Mouse (Mus musculus): ENCODE results near the gene Acot13. TPM values are rescaled to one million over a fixed set of nuclear protein-coding genes. Genes with fewer than 3 reads are reported as not detected.
"Not testable (repeated sequence)": the region's sequence is repeated elsewhere in the genome, so short reads cannot be mapped to it uniquely, and the experiment has no call there.

The Acot13 gene
- polyA plus RNA-seq, 1 experiment from 2014 or later, result 195 TPM

- no peak for ATAC-seq (ENCODE audit: insufficient number of reproducible peaks, low FRiP score)
- H3K36me3 ChIP-seq, result no peaks in the 10 kb centered on the region
- H3K4me1 ChIP-seq (replicated peaks), result no peaks in the 10 kb centered on the region; the same call in 1 of the 2 replicates
Observed at GRCm38 (mm10) chr13:24859115-24859514, 27.8 kb upstream of the Acot13 start.

GRCm38 (mm10) chr13:24852570-24852969 lies 21.2 kb upstream of the Acot13 start:
- H3K27ac ChIP-seq (ENCODE audit: poor library complexity, severe bottlenecking), result no peak overlapping the region
- H3K36me3 ChIP-seq, result no peaks in the 10 kb centered on the region
- no peaks in the 10 kb centered on the region for H3K9me3 ChIP-seq (replicated peaks)
- ATAC-seq (ENCODE audit: insufficient number of reproducible peaks, low FRiP score), result no peak
- no peaks in the 10 kb centered on the region; the same call in 1 of the 2 replicates for H3K4me1 ChIP-seq (replicated peaks)
- no peak overlapping the region for H3K9ac ChIP-seq
- no peaks in the 10 kb centered on the region for H3K27me3 ChIP-seq (replicated peaks)
- no peak overlapping the region for H3K4me2 ChIP-seq
- WGBS, result 58% methylated on average over 3 of the region's 3 CpGs
- no peak overlapping the region for H3K4me3 ChIP-seq

More at GRCm38 (mm10) chr13:24859115-24859514, 27.8 kb upstream of the Acot13 start:
- no peak overlapping the region for H3K4me3 ChIP-seq
- H3K9me3 ChIP-seq (replicated peaks), result no peaks in the 10 kb centered on the region
- H3K27me3 ChIP-seq (replicated peaks), result no peaks in the 10 kb centered on the region
- no peak overlapping the region for H3K27ac ChIP-seq (ENCODE audit: poor library complexity, severe bottlenecking)
- H3K4me2 ChIP-seq, result no peak overlapping the region
- H3K9ac ChIP-seq, result no peak overlapping the region

DNA sequence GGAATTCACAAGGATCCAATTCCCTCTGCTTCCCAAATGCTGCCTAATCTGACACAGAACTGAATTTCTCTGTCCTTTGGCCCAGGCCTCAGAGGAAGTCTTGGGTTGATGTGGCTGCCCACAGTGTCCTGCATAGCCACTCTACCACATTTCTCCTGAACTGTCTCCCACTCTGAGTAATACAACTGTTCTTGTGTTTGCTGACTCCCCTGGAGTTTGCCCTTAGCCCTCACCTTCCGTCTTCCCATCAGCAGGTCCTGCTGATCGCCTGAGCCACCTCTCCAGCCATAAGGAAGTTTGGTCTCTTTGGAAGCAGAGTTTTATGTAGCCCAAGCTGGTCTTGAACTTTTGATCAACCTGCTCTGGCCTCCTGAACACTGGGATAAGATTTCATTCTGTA lies 20.6 kb upstream of the Acot13 start:
- 74% methylated on average over 2 of the region's 2 CpGs for WGBS
- Histone ChIP-seq H3K4me3 (no peak overlapping the region), H3K9me3 (replicated peaks) (no peaks in the 10 kb centered on the region), H3K9ac (no peak overlapping the region), H3K4me1 (replicated peaks) (no peaks in the 10 kb centered on the region), H3K27me3 (replicated peaks) (no peaks in the 10 kb centered on the region), H3K36me3 (no peaks in the 10 kb centered on the region), H3K4me2 (no peak overlapping the region), H3K27ac (ENCODE audit: poor library complexity, severe bottlenecking) (no peak overlapping the region)
- ATAC-seq (ENCODE audit: insufficient number of reproducible peaks, low FRiP score), result no peak

DNA sequence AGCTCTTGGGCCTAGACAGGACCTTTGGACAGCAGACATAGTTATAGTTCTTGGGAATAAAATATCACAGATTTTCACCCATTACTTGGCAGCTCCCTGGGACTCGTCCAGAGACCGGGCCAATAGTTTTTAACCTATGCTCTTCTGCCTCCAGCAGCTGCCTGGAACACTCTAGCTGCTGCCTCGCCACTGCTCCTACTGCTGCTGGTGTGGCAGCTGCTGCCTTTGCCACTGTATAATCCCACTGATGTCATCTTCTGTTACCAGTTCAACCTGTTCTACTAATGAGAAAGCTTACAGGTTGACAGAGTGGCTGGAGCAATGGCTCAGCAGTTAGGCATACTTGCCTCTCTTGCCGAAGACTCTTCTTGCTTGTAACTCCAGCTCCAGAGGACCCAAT lies 18.0 kb upstream of the Acot13 start:
- no peaks in the 10 kb centered on the region; the same call in 1 of the 2 replicates for H3K27me3 ChIP-seq (replicated peaks)
- no peak overlapping the region for H3K9ac ChIP-seq
- H3K36me3 ChIP-seq, result no peaks in the 10 kb centered on the region
- no peak overlapping the region for H3K4me2 ChIP-seq
- no peak overlapping the region for H3K27ac ChIP-seq (ENCODE audit: poor library complexity, severe bottlenecking)
- no peak overlapping the region for H3K4me3 ChIP-seq
- 84% methylated on average over 4 of the region's 4 CpGs for WGBS
- H3K9me3 ChIP-seq (replicated peaks), result no peaks in the 10 kb centered on the region
- no peak for ATAC-seq (ENCODE audit: insufficient number of reproducible peaks, low FRiP score)
- peaks cover 8% of the 10 kb centered on the region; the same call in 1 of the 2 replicates for H3K4me1 ChIP-seq (replicated peaks)

DNA sequence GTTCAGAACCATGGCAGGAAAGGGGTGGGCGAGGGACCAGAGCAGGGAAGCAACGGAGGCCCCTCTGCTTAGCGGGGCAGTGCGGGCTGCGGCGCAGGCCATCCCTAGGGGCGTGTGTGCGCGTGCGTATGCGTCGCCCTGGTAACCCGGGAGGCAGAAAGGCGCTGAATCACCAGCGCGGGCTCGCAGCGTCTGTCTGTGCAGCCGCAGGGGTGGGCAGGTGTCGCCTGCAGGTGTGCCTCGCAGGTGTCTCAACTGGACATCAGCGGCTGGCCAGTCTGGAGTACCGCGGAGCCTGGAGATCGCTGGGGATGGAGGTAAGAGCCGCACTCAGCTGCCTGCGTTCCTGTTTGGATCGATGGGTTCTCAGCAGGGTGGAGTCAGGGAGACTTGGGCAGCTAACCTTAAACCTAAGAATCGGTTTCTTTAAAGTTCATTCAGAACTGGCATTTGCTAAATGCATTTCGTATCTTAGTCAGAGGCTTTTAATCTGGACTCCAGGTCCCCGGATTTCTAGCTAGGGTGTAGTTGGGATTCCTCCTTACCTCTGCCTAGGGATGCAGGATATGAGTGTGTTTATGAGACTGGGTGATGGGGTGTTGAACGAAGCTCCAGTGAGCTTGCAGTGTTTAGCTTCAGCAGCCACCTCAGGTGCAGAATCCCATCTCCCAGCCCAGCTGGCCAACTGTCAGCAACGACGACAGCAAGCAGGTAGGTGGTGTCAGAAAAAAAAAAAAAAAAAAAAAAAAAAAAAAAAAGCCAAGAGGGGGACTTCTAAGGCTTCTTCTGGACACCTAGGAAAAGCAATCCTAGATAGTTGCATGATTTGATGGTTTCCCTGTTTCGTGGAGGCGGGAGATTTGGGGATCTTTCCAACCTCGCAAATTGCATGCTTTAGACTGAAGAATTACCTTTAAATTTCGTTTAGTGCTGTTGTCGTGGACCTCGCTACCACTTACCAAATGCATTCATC lies 13.9 kb upstream of the Acot13 start, which contains the start of gene D130043K22Rik:
Gene D130043K22Rik (plus strand): TSS at position 153 of the 973 bp plus-strand sequence.
- peak; percentile 69; the same call in 1 of the 2 replicates for ATAC-seq (ENCODE audit: insufficient number of reproducible peaks, low FRiP score)

GRCm38 (mm10) chr13:24841702-24842101 lies 10.4 kb upstream of the Acot13 start:
- H3K9ac ChIP-seq, result no peak overlapping the region
- H3K36me3 ChIP-seq, result peaks cover 25% of the 10 kb centered on the region
- no peak for ATAC-seq (ENCODE audit: insufficient number of reproducible peaks, low FRiP score)
- H3K27ac ChIP-seq (ENCODE audit: poor library complexity, severe bottlenecking), result no peak overlapping the region
- peaks cover 8% of the 10 kb centered on the region; the same call in 1 of the 2 replicates for H3K4me1 ChIP-seq (replicated peaks)
- no peak overlapping the region for H3K4me3 ChIP-seq
- no peaks in the 10 kb centered on the region; the same call in 1 of the 2 replicates for H3K27me3 ChIP-seq (replicated peaks)
- H3K9me3 ChIP-seq (replicated peaks), result no peaks in the 10 kb centered on the region
- WGBS, result 72% methylated on average over 3 of the region's 3 CpGs
- no peak overlapping the region for H3K4me2 ChIP-seq

More for the DNA sequence above, 13.9 kb upstream of the Acot13 start, which contains the start of gene D130043K22Rik:
- H3K9me3 ChIP-seq (replicated peaks), result no peaks in the 10 kb centered on the region
- H3K4me1 ChIP-seq (replicated peaks), result peaks cover 8% of the 10 kb centered on the region; the same call in 1 of the 2 replicates
- H3K27me3 ChIP-seq (replicated peaks), result no peaks in the 10 kb centered on the region; the same call in 1 of the 2 replicates
- 15% methylated on average over 40 of the region's 40 CpGs for WGBS
- no peak within 1 kb of the TSS for H3K27ac ChIP-seq (ENCODE audit: poor library complexity, severe bottlenecking)
- peaks cover 8% of the 10 kb centered on the region for H3K36me3 ChIP-seq
- H3K9ac ChIP-seq, result peak within 1 kb of the TSS; percentile 38
- peak within 1 kb of the TSS; percentile 50 for H3K4me3 ChIP-seq
- H3K4me2 ChIP-seq, result peak within 1 kb of the TSS; percentile 85

GRCm38 (mm10) chr13:24839831-24840230 lies 8.5 kb upstream of the Acot13 start:
- Histone ChIP-seq H3K27ac (ENCODE audit: poor library complexity, severe bottlenecking) (no peak overlapping the region), H3K4me2 (no peak overlapping the region), H3K36me3 (peaks cover 31% of the 10 kb centered on the region), H3K9ac (no peak overlapping the region), H3K27me3 (replicated peaks) (no peaks in the 10 kb centered on the region), H3K4me3 (no peak overlapping the region), H3K4me1 (replicated peaks) (peaks cover 3% of the 10 kb centered on the region; the same call in 1 of the 2 replicates), H3K9me3 (replicated peaks) (no peaks in the 10 kb centered on the region)
- WGBS, result 79% methylated on average over 3 of the region's 3 CpGs
- ATAC-seq (ENCODE audit: insufficient number of reproducible peaks, low FRiP score), result no peak

GRCm38 (mm10) chr13:24837765-24838164 lies 6.4 kb upstream of the Acot13 start:
- not testable (repeated sequence) for H3K9me3 ChIP-seq (replicated peaks); H3K9ac ChIP-seq; H3K27ac ChIP-seq (ENCODE audit: poor library complexity, severe bottlenecking); H3K27me3 ChIP-seq (replicated peaks); ATAC-seq (ENCODE audit: insufficient number of reproducible peaks, low FRiP score); H3K4me3 ChIP-seq; H3K4me2 ChIP-seq
- Histone ChIP-seq H3K4me1 (replicated peaks) (peaks cover 12% of the 10 kb centered on the region), H3K36me3 (peaks cover 31% of the 10 kb centered on the region)
- WGBS, result 91% methylated on average over 8 of the region's 8 CpGs

DNA sequence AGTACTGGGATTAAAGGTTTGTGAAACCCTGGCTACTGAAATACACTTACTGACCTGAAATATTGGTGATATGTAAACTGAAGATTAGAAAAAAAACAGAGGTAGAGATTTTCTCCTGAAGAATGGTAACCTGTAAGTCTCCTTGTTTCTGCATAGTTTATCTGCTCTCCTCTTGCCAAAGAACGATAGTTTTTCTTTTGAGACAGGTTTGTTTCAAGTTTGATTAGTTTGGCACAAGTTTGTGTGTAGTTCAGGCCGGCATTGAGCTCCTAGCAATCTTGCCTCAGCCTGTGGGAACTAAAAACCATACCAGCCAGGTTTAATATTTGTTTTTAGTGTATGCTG lies 1.4 kb upstream of the Acot13 start:
- 57% methylated on average over 2 of the region's 2 CpGs for WGBS
- no peak overlapping the region for H3K27ac ChIP-seq (ENCODE audit: poor library complexity, severe bottlenecking)
- ATAC-seq (ENCODE audit: insufficient number of reproducible peaks, low FRiP score), result no peak

GRCm38 (mm10) chr13:24832131-24832810 lies 931 bp upstream of the Acot13 start:
- peaks cover 7% of the 10 kb centered on the region for H3K36me3 ChIP-seq
- H3K9me3 ChIP-seq (replicated peaks), result no peaks in the 10 kb centered on the region
- H3K4me1 ChIP-seq (replicated peaks), result peaks cover 21% of the 10 kb centered on the region
- peak overlapping the region; percentile 89 for H3K4me2 ChIP-seq
- peak overlapping the region; percentile 93 for H3K9ac ChIP-seq
- peak overlapping the region; percentile 93 for H3K27ac ChIP-seq (ENCODE audit: poor library complexity, severe bottlenecking)
- H3K4me3 ChIP-seq, result peak overlapping the region; percentile 87
- ATAC-seq (ENCODE audit: insufficient number of reproducible peaks, low FRiP score), result no peak
- no peaks in the 10 kb centered on the region for H3K27me3 ChIP-seq (replicated peaks)
- WGBS, result 3% methylated on average over 21 of the region's 21 CpGs

More for the DNA sequence above, 1.4 kb upstream of the Acot13 start:
- Histone ChIP-seq H3K9me3 (replicated peaks) (no peaks in the 10 kb centered on the region), H3K4me2 (peak overlapping the region; percentile 89), H3K9ac (peak overlapping the region; percentile 93), H3K27me3 (replicated peaks) (no peaks in the 10 kb centered on the region), H3K36me3 (peaks cover 10% of the 10 kb centered on the region), H3K4me3 (peak overlapping the region; percentile 87), H3K4me1 (replicated peaks) (peaks cover 17% of the 10 kb centered on the region)

Data from heart, embryonic 12.5 days (tissue).